Mouse (Mus musculus) embryonic facial prominence, embryonic 15.5 days (tissue): Measurements from ENCODE around the gene Syn2. TPM values are rescaled to one million over a fixed set of nuclear protein-coding genes. Genes with fewer than 3 reads are reported as not detected.

Experiments
- ATAC-seq: fragments of 200-750 bp; cut with Nextera tagmentation; 2 replicates; pipeline ENCODE4 v1.8.0; 2017; ENCODE audit warnings: low read depth, moderate TSS enrichment; ENCODE audit not compliant: insufficient number of reproducible peaks, low FRiP score, low TSS enrichment
- H3K27ac ChIP-seq: fragments of 300-500 bp; sonication (generic); replicated peaks from 2 replicates; pipeline ENCODE4 v1.5.1; 2015; ENCODE audit warnings: mild to moderate bottlenecking, inconsistent platforms
- H3K27me3 ChIP-seq: fragments of 300-500 bp; sonication (generic); 2 replicates; pipeline ENCODE4 v1.6.1; 2015; ENCODE audit warnings: inconsistent platforms
- H3K36me3 ChIP-seq: fragments of 300-500 bp; sonication (generic); 2 replicates; pipeline ENCODE4 v1.6.1; 2015; ENCODE audit warnings: mild to moderate bottlenecking, inconsistent platforms
- H3K4me1 ChIP-seq: fragments of 300-500 bp; sonication (generic); 2 replicates; pipeline ENCODE4 v1.6.1; 2015; ENCODE audit warnings: inconsistent platforms
- H3K4me2 ChIP-seq: fragments of 300-500 bp; sonication (generic); replicated peaks from 2 replicates; pipeline ENCODE4 v1.6.1; 2015; ENCODE audit warnings: mild to moderate bottlenecking, inconsistent platforms
- H3K4me3 ChIP-seq: fragments of 300-500 bp; sonication (generic); replicated peaks from 2 replicates; pipeline ENCODE4 v1.5.1; 2015; ENCODE audit warnings: mild to moderate bottlenecking, inconsistent platforms
- H3K9ac ChIP-seq: fragments of 300-500 bp; sonication (generic); 2 replicates; pipeline ENCODE4 v1.6.1; 2015; ENCODE audit warnings: inconsistent platforms
- H3K9me3 ChIP-seq: fragments of 300-500 bp; sonication (generic); replicated peaks from 2 replicates; pipeline ENCODE4 v1.6.1; 2016; ENCODE audit warnings: inconsistent platforms
- WGBS: fragments of 180-500 bp; shearing (Covaris S2); methylation state at CpG from one replicate; pipeline ENCODE4 v1.1.7; 2015; 5-methylcytosine and 5-hydroxymethylcytosine counted together
- polyA plus RNA-seq: library from polyadenylated mRNA; unstranded; fragments of >200 nt; fragmentation: Nextera tagmentation; extraction: Ambion mirVana; gene quantifications from 2 replicates; pipeline ENCODE4 v1.2.1, GENCODE M21; 2015

Gene Syn2
- polyA plus RNA-seq, 1 experiment from 2014 or later = 3.3 TPM

GRCm38 (mm10) chr6:115273346-115273745 lies 138.6 kb downstream of the Syn2 start:
- no peak overlapping the region for H3K4me3 ChIP-seq
- H3K27ac ChIP-seq = no peak overlapping the region
- no peaks in the 10 kb centered on the region for H3K9me3 ChIP-seq
- no peak overlapping the region for H3K4me2 ChIP-seq
- no peaks in the 10 kb centered on the region for H3K27me3 ChIP-seq
- no peak overlapping the region for H3K9ac ChIP-seq
- no peak for ATAC-seq
- H3K4me1 ChIP-seq = peaks cover 10% of the 10 kb centered on the region; the same call in 1 of the 2 replicates
- H3K36me3 ChIP-seq = no peaks in the 10 kb centered on the region
- WGBS = 78% methylated on average over 10 of the region's 10 CpGs

GRCm38 (mm10) chr6:115274705-115275104 lies 140.0 kb downstream of the Syn2 start:
- 74% methylated on average over 9 of the region's 9 CpGs for WGBS
- Histone ChIP-seq H3K4me3 (no peak overlapping the region), H3K9ac (no peak overlapping the region), H3K9me3 (no peaks in the 10 kb centered on the region), H3K4me1 (peaks cover 10% of the 10 kb centered on the region; the same call in 1 of the 2 replicates), H3K27me3 (no peaks in the 10 kb centered on the region), H3K4me2 (no peak overlapping the region), H3K27ac (no peak overlapping the region), H3K36me3 (no peaks in the 10 kb centered on the region)
- no peak for ATAC-seq

GRCm38 (mm10) chr6:115275116-115275815 lies 140.6 kb downstream of the Syn2 start:
- no peak overlapping the region for H3K27ac ChIP-seq
- H3K36me3 ChIP-seq = no peaks in the 10 kb centered on the region
- H3K4me3 ChIP-seq = no peak overlapping the region
- ATAC-seq = no peak
- no peaks in the 10 kb centered on the region for H3K9me3 ChIP-seq
- H3K4me1 ChIP-seq = peaks cover 10% of the 10 kb centered on the region; the same call in 1 of the 2 replicates
- H3K4me2 ChIP-seq = no peak overlapping the region
- H3K9ac ChIP-seq = no peak overlapping the region
- H3K27me3 ChIP-seq = no peaks in the 10 kb centered on the region
- WGBS = 88% methylated on average over 10 of the region's 10 CpGs

DNA sequence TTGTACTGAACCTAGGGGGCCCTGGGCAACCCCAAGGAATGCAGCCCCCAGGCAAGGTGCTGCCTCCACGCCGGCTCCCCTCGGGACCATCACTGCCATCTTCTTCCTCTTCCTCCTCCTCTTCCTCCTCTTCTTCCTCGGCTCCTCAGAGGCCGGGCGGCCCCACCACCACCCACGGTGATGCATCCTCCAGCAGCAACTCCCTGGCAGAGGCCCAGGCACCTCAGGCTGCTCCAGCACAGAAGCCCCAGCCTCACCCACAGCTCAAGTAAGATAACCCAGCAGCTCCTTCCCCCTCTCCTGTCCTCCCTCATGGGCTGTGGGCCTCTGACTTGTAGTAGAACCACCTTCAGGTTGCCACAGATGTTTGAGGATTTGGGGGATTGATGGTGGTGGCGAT lies 143.4 kb downstream of the Syn2 start:
- Histone ChIP-seq H3K4me1 (peaks cover 4% of the 10 kb centered on the region; the same call in 1 of the 2 replicates), H3K9me3 (no peaks in the 10 kb centered on the region), H3K4me2 (no peak overlapping the region), H3K27ac (no peak overlapping the region), H3K27me3 (no peaks in the 10 kb centered on the region), H3K36me3 (no peaks in the 10 kb centered on the region), H3K9ac (no peak overlapping the region), H3K4me3 (no peak overlapping the region)
- peak; percentile 37; the same call in 1 of the 2 replicates for ATAC-seq
- 63% methylated on average over 8 of the region's 8 CpGs for WGBS

DNA sequence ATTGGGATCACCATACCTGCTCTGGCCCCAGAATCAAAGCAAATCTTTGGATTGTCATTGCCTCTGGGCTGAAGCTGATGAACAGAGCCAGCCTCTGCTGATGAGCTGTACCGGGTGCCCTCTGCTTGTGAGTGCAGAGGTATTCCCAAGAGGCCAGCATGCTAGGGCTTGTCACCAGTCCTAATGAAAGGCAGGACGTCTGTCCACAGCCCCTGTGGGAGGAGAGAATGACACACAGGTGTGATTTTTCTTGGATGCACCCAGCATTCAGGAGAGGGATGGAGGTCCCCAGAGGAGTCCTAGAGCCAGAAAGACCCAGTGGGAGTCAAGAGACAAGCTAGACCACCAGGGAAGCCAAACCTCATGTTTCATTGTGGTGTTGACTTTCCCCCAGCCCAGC lies 144.9 kb downstream of the Syn2 start:
- no peak overlapping the region for H3K9ac ChIP-seq
- no peaks in the 10 kb centered on the region for H3K36me3 ChIP-seq
- no peak overlapping the region for H3K27ac ChIP-seq
- no peaks in the 10 kb centered on the region for H3K27me3 ChIP-seq
- 48% methylated on average over 2 of the region's 2 CpGs for WGBS
- ATAC-seq = peak; percentile 15
- no peaks in the 10 kb centered on the region for H3K9me3 ChIP-seq
- H3K4me1 ChIP-seq = peaks cover 4% of the 10 kb centered on the region; the same call in 1 of the 2 replicates
- H3K4me3 ChIP-seq = no peak overlapping the region
- H3K4me2 ChIP-seq = no peak overlapping the region

GRCm38 (mm10) chr6:115284153-115284552 lies 149.5 kb downstream of the Syn2 start:
- Histone ChIP-seq H3K4me3 (no peak overlapping the region), H3K9me3 (no peaks in the 10 kb centered on the region), H3K27me3 (no peaks in the 10 kb centered on the region), H3K9ac (no peak overlapping the region), H3K27ac (no peak overlapping the region), H3K4me2 (no peak overlapping the region), H3K36me3 (no peaks in the 10 kb centered on the region), H3K4me1 (no peaks in the 10 kb centered on the region)
- WGBS = 65% methylated on average over 2 of the region's 2 CpGs
- ATAC-seq = no peak

- Histone ChIP-seq H3K27ac (no peak overlapping the region), H3K9me3 (no peaks in the 10 kb centered on the region), H3K4me3 (no peak overlapping the region), H3K36me3 (no peaks in the 10 kb centered on the region), H3K27me3 (no peaks in the 10 kb centered on the region), H3K4me2 (no peak overlapping the region), H3K9ac (no peak overlapping the region), H3K4me1 (0 out of 2 replicates have a peak, but pooled peaks cover 3% of the 10 kb centered on the region)
- WGBS = 46% methylated on average over 6 of the region's 6 CpGs
- no peak for ATAC-seq
These were observed 151.7 kb downstream of the Syn2 start for GRCm38 (mm10) chr6:115286441-115286840.

DNA sequence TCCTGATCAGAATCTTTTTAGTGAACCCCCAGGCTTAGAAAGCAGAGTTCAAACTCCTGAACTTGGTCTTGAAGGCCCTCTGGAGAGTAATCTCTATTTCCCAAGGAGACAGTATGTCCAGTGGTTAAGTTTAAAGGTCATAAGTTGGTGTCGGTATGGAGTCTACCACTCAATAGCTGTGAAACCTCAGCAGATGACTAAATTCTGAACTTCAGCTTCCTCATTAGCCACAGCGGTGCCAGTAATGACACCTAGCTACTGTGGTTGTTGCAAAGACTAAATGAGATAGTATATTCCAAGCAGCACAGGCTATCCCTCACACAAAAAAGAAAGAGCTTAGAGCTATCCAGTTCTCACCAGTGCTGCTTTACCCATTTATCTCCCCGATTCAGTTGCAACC lies 153.5 kb downstream of the Syn2 start:
- no peak overlapping the region for H3K4me2 ChIP-seq
- H3K9ac ChIP-seq = no peak overlapping the region
- H3K27me3 ChIP-seq = no peaks in the 10 kb centered on the region
- no peak for ATAC-seq
- 93% methylated on average over 3 of the region's 3 CpGs for WGBS
- H3K27ac ChIP-seq = no peak overlapping the region
- H3K4me1 ChIP-seq = 0 out of 2 replicates have a peak, but pooled peaks cover 3% of the 10 kb centered on the region
- H3K4me3 ChIP-seq = no peak overlapping the region
- no peaks in the 10 kb centered on the region for H3K36me3 ChIP-seq
- H3K9me3 ChIP-seq = no peaks in the 10 kb centered on the region

- Histone ChIP-seq H3K27ac (no peak overlapping the region), H3K4me3 (no peak overlapping the region), H3K9ac (no peak overlapping the region), H3K4me2 (no peak overlapping the region), H3K4me1 (0 out of 2 replicates have a peak, but pooled peaks cover 3% of the 10 kb centered on the region), H3K27me3 (no peaks in the 10 kb centered on the region), H3K9me3 (no peaks in the 10 kb centered on the region), H3K36me3 (no peaks in the 10 kb centered on the region)
- no peak for ATAC-seq
- WGBS = 50% methylated on average over 5 of the region's 5 CpGs
These were observed 155.9 kb downstream of the Syn2 start for GRCm38 (mm10) chr6:115290561-115290960.

DNA sequence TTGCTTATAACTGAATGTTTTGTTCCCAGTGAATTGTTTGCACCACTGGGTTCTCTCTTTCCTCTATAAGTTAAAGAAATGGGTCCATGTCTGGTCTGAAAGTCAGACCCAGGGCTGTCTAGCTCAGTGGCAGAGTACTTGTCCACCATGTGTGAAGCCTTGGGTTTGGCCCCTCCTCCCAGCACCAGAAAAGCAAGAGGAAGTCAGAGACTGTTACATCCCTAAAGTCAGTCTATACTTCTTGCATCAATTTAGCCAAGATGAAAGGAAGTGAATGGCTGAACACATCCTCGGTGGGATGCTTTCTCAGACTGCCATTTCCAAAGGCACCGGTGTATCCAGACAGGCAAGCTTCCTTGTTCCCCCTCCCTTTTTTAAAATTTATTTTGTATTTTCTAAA lies 156.4 kb downstream of the Syn2 start:
- H3K36me3 ChIP-seq = no peaks in the 10 kb centered on the region
- H3K9me3 ChIP-seq = no peaks in the 10 kb centered on the region
- 54% methylated on average over 2 of the region's 2 CpGs for WGBS
- ATAC-seq = no peak
- 0 out of 2 replicates have a peak, but pooled peaks cover 3% of the 10 kb centered on the region for H3K4me1 ChIP-seq
- no peak overlapping the region for H3K27ac ChIP-seq
- H3K4me2 ChIP-seq = no peak overlapping the region
- H3K4me3 ChIP-seq = no peak overlapping the region
- H3K27me3 ChIP-seq = no peaks in the 10 kb centered on the region
- H3K9ac ChIP-seq = no peak overlapping the region

DNA sequence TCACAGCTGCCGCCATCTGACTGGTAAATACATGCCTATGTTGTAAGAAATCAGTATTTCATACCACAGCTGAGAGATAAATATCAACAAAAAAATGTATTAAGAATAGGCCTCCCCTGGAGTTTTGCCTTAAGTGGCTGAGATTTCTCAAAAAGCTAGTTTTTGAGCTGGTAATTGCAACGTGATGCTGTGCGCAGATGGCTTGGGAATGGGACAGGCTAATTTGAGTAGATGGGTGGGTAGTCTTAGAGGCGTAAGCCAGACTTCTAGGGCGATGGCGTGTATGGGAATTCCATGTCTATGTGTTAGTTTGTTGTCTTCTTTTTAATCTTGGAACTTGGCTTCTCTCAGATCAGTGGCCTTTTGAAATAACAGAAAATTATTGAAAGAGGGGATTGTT lies 157.1 kb downstream of the Syn2 start:
- Histone ChIP-seq H3K4me3 (no peak overlapping the region), H3K27me3 (no peaks in the 10 kb centered on the region), H3K9ac (no peak overlapping the region), H3K9me3 (no peaks in the 10 kb centered on the region), H3K27ac (no peak overlapping the region), H3K4me2 (no peak overlapping the region), H3K4me1 (0 out of 2 replicates have a peak, but pooled peaks cover 3% of the 10 kb centered on the region), H3K36me3 (no peaks in the 10 kb centered on the region)
- WGBS = 78% methylated on average over 6 of the region's 6 CpGs
- ATAC-seq = no peak

GRCm38 (mm10) chr6:115292621-115293020 lies 157.9 kb downstream of the Syn2 start:
- no peak for ATAC-seq
- H3K36me3 ChIP-seq = no peaks in the 10 kb centered on the region
- WGBS = 56% methylated on average over 6 of the region's 6 CpGs
- no peak overlapping the region for H3K4me2 ChIP-seq
- H3K9ac ChIP-seq = no peak overlapping the region
- H3K27me3 ChIP-seq = no peaks in the 10 kb centered on the region
- no peak overlapping the region for H3K4me3 ChIP-seq
- H3K4me1 ChIP-seq = 0 out of 2 replicates have a peak, but pooled peaks cover 3% of the 10 kb centered on the region
- H3K27ac ChIP-seq = no peak overlapping the region
- H3K9me3 ChIP-seq = no peaks in the 10 kb centered on the region
